Comparison of ENCODE assay signal across 9 mouse cellular contexts in the genomic region with DNA sequence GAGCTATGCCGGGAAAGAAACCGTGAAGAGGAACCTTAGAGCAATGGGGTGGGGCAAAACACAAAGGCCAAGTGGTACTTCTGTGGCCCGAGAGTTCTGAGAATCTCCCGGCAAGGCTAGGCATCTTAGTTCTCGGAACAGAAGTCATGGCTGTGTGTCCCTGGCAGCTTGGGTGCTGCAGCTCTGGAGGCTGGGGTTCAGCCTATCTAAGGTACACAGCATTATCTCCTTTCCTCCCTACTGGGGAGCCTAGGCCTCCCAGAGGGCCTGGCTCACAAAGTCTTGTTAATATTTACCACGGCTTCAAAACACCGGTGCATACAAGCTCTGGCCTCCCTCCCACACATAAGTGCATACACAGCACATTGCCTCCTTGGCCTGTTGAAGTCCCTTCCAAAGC. TPM values are rescaled to one million over a fixed set of nuclear protein-coding genes. Genes with fewer than 3 reads are reported as not detected.
DNase-seq lines count a peak whose midpoint lies in the region; ATAC-seq and TF ChIP-seq lines count a peak whose summit lies in the region.
"Had no signal": no experiment of that assay in that cellular context is flagged by ENCODE, and none has a peak within 500 bp of the region (broad histone marks: within the 10 kb centered on the region; RNA-seq: fewer than 3 reads in every experiment).

No protein-coding gene starts in this region.

- no peaks in the 10 kb centered on the region for H3K36me3 ChIP-seq in lung, embryonic 14.5 days (ENCODE audit: insufficient read depth)
- H3K36me3 ChIP-seq in stomach, embryonic 16.5 days (ENCODE audit: control insufficient read depth, insufficient read depth, low read length): no peaks in the 10 kb centered on the region
- H3K36me3 ChIP-seq in thymus, adult 2 months (ENCODE audit: control insufficient read depth, insufficient read depth, low read length): no peaks in the 10 kb centered on the region
- H3K36me3 ChIP-seq: forebrain, embryonic 15.5 days; hindbrain, embryonic 10.5 days had no signal

- H3K4me3 ChIP-seq in lung, embryonic 14.5 days (ENCODE audit: low read depth, low read length): no peak overlapping the region
- no peak overlapping the region for H3K4me3 ChIP-seq in stomach, embryonic 16.5 days (replicated peaks; ENCODE audit: low read length)
- no peak overlapping the region for H3K4me3 ChIP-seq in thymus, adult 2 months (ENCODE audit: control insufficient read depth, insufficient read depth, low read length)
- H3K4me3 ChIP-seq: forebrain, embryonic 15.5 days; hindbrain, embryonic 10.5 days had no signal

- DNase-seq in kidney, adult 18-20 months: peak; percentile 75
- peak; percentile 67 to 88 for DNase-seq in kidney, postnatal 36 days
- no peak for DNase-seq in lung, embryonic 14.5 days
- no peak for DNase-seq in layer of hippocampus, postnatal 36 days
- no peak for DNase-seq in thymus, adult 2 months
- DNase-seq in retina, embryonic 14.5 days (ENCODE audit: low spot score): no peak

- H3K27me3 ChIP-seq in lung, embryonic 14.5 days (ENCODE audit: insufficient read depth, low read length): no peaks in the 10 kb centered on the region
- no peaks in the 10 kb centered on the region for H3K27me3 ChIP-seq in stomach, embryonic 16.5 days (ENCODE audit: control insufficient read depth, insufficient read depth, low read length)
- no peaks in the 10 kb centered on the region for H3K27me3 ChIP-seq in thymus, adult 2 months (ENCODE audit: control insufficient read depth, insufficient read depth, low read length)
- H3K27me3 ChIP-seq: forebrain, embryonic 15.5 days had no signal

- peak overlapping the region; percentile 66 for H3K27ac ChIP-seq in lung, embryonic 14.5 days (ENCODE audit: low read depth)
- H3K27ac ChIP-seq in stomach, embryonic 16.5 days (ENCODE audit: low read length): peak overlapping the region; percentile 88
- H3K27ac ChIP-seq in thymus, adult 2 months (ENCODE audit: control insufficient read depth, insufficient read depth, low read length): no peak overlapping the region
- H3K27ac ChIP-seq: forebrain, embryonic 15.5 days; hindbrain, embryonic 10.5 days had no signal

- no peak for TF ChIP-seq POLR2A in thymus, adult 2 months (IDR thresholded peaks at IDR 0.05; ENCODE audit: control insufficient read depth, extremely low read depth, insufficient read depth, low read length, poor library complexity)

- H3K4me2 ChIP-seq in lung, embryonic 14.5 days: no peak overlapping the region
- no peak overlapping the region; the same call in 1 of the 2 replicates for H3K4me2 ChIP-seq in stomach, embryonic 16.5 days (ENCODE audit: low read depth, low read length)
- H3K4me2 ChIP-seq: forebrain, embryonic 15.5 days had no signal

- no peak for ATAC-seq in lung, embryonic 14.5 days (ENCODE audit: insufficient read depth)
- peak; percentile 85 for ATAC-seq in stomach, embryonic 16.5 days (ENCODE audit: insufficient read depth, low FRiP score)
- ATAC-seq: forebrain, embryonic 15.5 days had no signal

- no peak overlapping the region for H3K9ac ChIP-seq in lung, embryonic 14.5 days
- H3K9ac ChIP-seq in stomach, embryonic 16.5 days (ENCODE audit: low read length): no peak overlapping the region
- H3K9ac ChIP-seq: forebrain, embryonic 15.5 days had no signal

- peaks cover 12% of the 10 kb centered on the region; the same call in 1 of the 2 replicates for H3K4me1 ChIP-seq in lung, embryonic 14.5 days (ENCODE audit: insufficient read depth)
- 0 out of 2 replicates have a peak, but pooled peaks cover 5% of the 10 kb centered on the region for H3K4me1 ChIP-seq in stomach, embryonic 16.5 days (ENCODE audit: control insufficient read depth, insufficient read depth, low read length)
- 0 out of 2 replicates have a peak, but pooled peaks cover 4% of the 10 kb centered on the region for H3K4me1 ChIP-seq in thymus, adult 2 months (replicated peaks; ENCODE audit: control insufficient read depth, insufficient read depth, low read length)
- H3K4me1 ChIP-seq: forebrain, embryonic 15.5 days had no signal

- 71% methylated on average over 7 of the region's 7 CpGs for WGBS in lung, embryonic 14.5 days
- WGBS in stomach, embryonic 16.5 days: 57% methylated on average over 7 of the region's 7 CpGs
- WGBS in thymus, adult 2 months: 89% methylated on average over 7 of the region's 7 CpGs

- H3K9me3 ChIP-seq in lung, embryonic 14.5 days (ENCODE audit: low read depth, low read length): no peaks in the 10 kb centered on the region
- no peaks in the 10 kb centered on the region for H3K9me3 ChIP-seq in stomach, embryonic 16.5 days (replicated peaks; ENCODE audit: control insufficient read depth, low read length)
- H3K9me3 ChIP-seq: forebrain, embryonic 15.5 days; hindbrain, embryonic 10.5 days had no signal

- TF ChIP-seq CTCF in lung, embryonic 14.5 days (IDR thresholded peaks at IDR 0.05; ENCODE audit: low read depth): no peak
- TF ChIP-seq CTCF in thymus, adult 2 months (IDR thresholded peaks at IDR 0.05; ENCODE audit: borderline replicate concordance, control insufficient read depth, extremely low read depth, insufficient read depth, low read length, poor library complexity): no peak

RNA-seq across cellular contexts. Expression of a gene that starts 59.0 kb away (rescaled TPM):
- 6.6 and 7.7 TPM in 2 replicates for polyA plus RNA-seq in lung, embryonic 14.5 days (2014; fragmentation: Nextera tagmentation; extraction: Ambion mirVana)
- polyA plus RNA-seq in stomach, embryonic 16.5 days (2015; fragmentation: Nextera tagmentation; extraction: Ambion mirVana): 3.6 and 3.9 TPM in 2 replicates
- 10 to 100 TPM; 68.1 to 99.0 TPM for total RNA-seq in layer of hippocampus, postnatal 36 days (2021)
- polyA plus RNA-seq in thymus, adult 2 months (2012; rRNA removed): 50.3 and 65.2 TPM in 2 replicates

Comparison
In these comparisons a context has a peak if more than half of its experiments do, and no peak if none do; other contexts are left out.
1. DNase-seq: peak in kidney, adult 18-20 months (single experiment) and kidney, postnatal 36 days (2 of 2); none in lung, embryonic 14.5 days (single experiment), layer of hippocampus, postnatal 36 days (0 of 2), thymus, adult 2 months (single experiment) and retina, embryonic 14.5 days (single experiment).